Mouse (Mus musculus) forebrain, embryonic 14.5 days (tissue): ENCODE measurements around the gene Gna13. TPM values are rescaled to one million over a fixed set of nuclear protein-coding genes. Genes with fewer than 3 reads are reported as not detected.

ENCODE experiments used
- ATAC-seq: fragments of 200-750 bp; cut with Nextera tagmentation; 2 replicates; pipeline ENCODE4 v1.8.0; 2017; ENCODE audit warnings: mild to moderate bottlenecking, moderate library complexity
- DNase-seq: peaks from one replicate; pipeline ENCODE4 v3.0.0-alpha.2; 2015; ENCODE audit warnings: low spot score
- H3K27ac ChIP-seq: fragments of 300-500 bp; sonication (generic); 2 replicates; pipeline ENCODE4 v1.5.1; 2014; ENCODE audit warnings: low read depth, mild to moderate bottlenecking, control low read depth, low read length, moderate library complexity
- H3K27me3 ChIP-seq: fragments of 300-500 bp; sonication (generic); replicated peaks from 2 replicates; pipeline ENCODE4 v1.6.1; 2014; ENCODE audit warnings: low read length, control low read depth, mixed read lengths; ENCODE audit not compliant: control insufficient read depth, insufficient read depth
- H3K36me3 ChIP-seq: fragments of 300-500 bp; sonication (generic); 2 replicates; pipeline ENCODE4 v1.6.1; 2014; ENCODE audit warnings: low read length, control low read depth; ENCODE audit not compliant: control insufficient read depth, insufficient read depth
- H3K4me1 ChIP-seq: fragments of 300-500 bp; sonication (generic); 2 replicates; pipeline ENCODE4 v1.6.1; 2014; ENCODE audit warnings: antibody characterized with exemption, low read length, control low read depth; ENCODE audit not compliant: control insufficient read depth, insufficient read depth
- H3K4me2 ChIP-seq: fragments of 300-500 bp; sonication (generic); 2 replicates; pipeline ENCODE4 v1.6.1; 2014; ENCODE audit warnings: mild to moderate bottlenecking, control low read depth, low read length
- H3K4me3 ChIP-seq: fragments of 300-500 bp; sonication (generic); 2 replicates; pipeline ENCODE4 v1.5.1; 2014; ENCODE audit warnings: low read depth, low read length, control low read depth
- H3K9ac ChIP-seq: fragments of 300-500 bp; sonication (generic); 2 replicates; pipeline ENCODE4 v1.6.1; 2014; ENCODE audit warnings: mild to moderate bottlenecking, low read length, control low read depth, moderate library complexity
- H3K9me3 ChIP-seq: fragments of 300-500 bp; sonication (generic); replicated peaks from 2 replicates; pipeline ENCODE4 v1.6.1; 2016; ENCODE audit warnings: low read length, control low read depth, mixed read lengths; ENCODE audit not compliant: control insufficient read depth
- WGBS: fragments of 180-500 bp; shearing (Covaris S2); extraction: QIAGEN DNeasy Blood & Tissue Kit; methylation state at CpG from one replicate; pipeline ENCODE4 v1.1.7; 2014; 5-methylcytosine and 5-hydroxymethylcytosine counted together
- polyA plus RNA-seq: library from polyadenylated mRNA; unstranded; fragments of >200 nt; fragmentation: Nextera tagmentation; extraction: Ambion mirVana; gene quantifications from 2 replicates; pipeline ENCODE4 v1.2.1, GENCODE M21; 2014

The Gna13 gene
- polyA plus RNA-seq, 1 experiment from 2014 or later: 13.7 TPM

GRCm38 (mm10) chr11:109434233-109434798 lies 71.7 kb downstream of the Gna13 start:
- 94% methylated on average over 16 of the region's 16 CpGs for WGBS
- no peak overlapping the region for H3K27ac ChIP-seq
- peaks cover 74% of the 10 kb centered on the region for H3K36me3 ChIP-seq

GRCm38 (mm10) chr11:109436889-109437288 lies 74.3 kb downstream of the Gna13 start:
- no peak for DNase-seq
- Histone ChIP-seq H3K9ac (no peak overlapping the region), H3K4me2 (no peak overlapping the region), H3K36me3 (peaks cover 57% of the 10 kb centered on the region), H3K27ac (no peak overlapping the region), H3K4me3 (no peak overlapping the region), H3K4me1 (peaks cover 4% of the 10 kb centered on the region), H3K9me3 (no peaks in the 10 kb centered on the region), H3K27me3 (no peaks in the 10 kb centered on the region)
- WGBS: 68% methylated on average over 7 of the region's 8 CpGs
- ATAC-seq: no peak

More at GRCm38 (mm10) chr11:109434233-109434798, 71.7 kb downstream of the Gna13 start:
- ATAC-seq (no peak), DNase-seq (no peak)
- Histone ChIP-seq H3K9me3 (no peaks in the 10 kb centered on the region), H3K9ac (no peak overlapping the region), H3K27me3 (no peaks in the 10 kb centered on the region), H3K4me1 (no peaks in the 10 kb centered on the region), H3K4me2 (no peak overlapping the region), H3K4me3 (no peak overlapping the region)

- H3K9ac ChIP-seq: no peak overlapping the region
- H3K4me3 ChIP-seq: no peak overlapping the region
- no peaks in the 10 kb centered on the region for H3K27me3 ChIP-seq
- peaks cover 4% of the 10 kb centered on the region for H3K4me1 ChIP-seq
- no peaks in the 10 kb centered on the region for H3K9me3 ChIP-seq
- 12% methylated on average over 5 of the region's 5 CpGs for WGBS
- no peak overlapping the region for H3K27ac ChIP-seq
- no peak for DNase-seq
- peak; percentile 13; the same call in 1 of the 2 replicates for ATAC-seq
- H3K36me3 ChIP-seq: peaks cover 43% of the 10 kb centered on the region
- peak overlapping the region; percentile 73; the same call in 1 of the 2 replicates for H3K4me2 ChIP-seq
Measured at GRCm38 (mm10) chr11:109439209-109439608, 76.6 kb downstream of the Gna13 start.

GRCm38 (mm10) chr11:109439829-109440340 lies 77.3 kb downstream of the Gna13 start:
- 2% methylated on average over 32 of the region's 32 CpGs for WGBS
- Histone ChIP-seq H3K9me3 (no peaks in the 10 kb centered on the region), H3K4me2 (peak overlapping the region; percentile 73), H3K4me1 (peaks cover 4% of the 10 kb centered on the region), H3K4me3 (peak overlapping the region; percentile 39), H3K27me3 (no peaks in the 10 kb centered on the region), H3K27ac (no peak overlapping the region), H3K9ac (peak overlapping the region; percentile 65), H3K36me3 (peaks cover 36% of the 10 kb centered on the region)
- peak; percentile 64 for ATAC-seq
- peak; percentile 66 for DNase-seq

- Histone ChIP-seq H3K9me3 (no peaks in the 10 kb centered on the region), H3K36me3 (peaks cover 29% of the 10 kb centered on the region), H3K27me3 (no peaks in the 10 kb centered on the region), H3K9ac (no peak overlapping the region), H3K4me3 (peak overlapping the region; percentile 39; the same call in 1 of the 2 replicates), H3K4me1 (peaks cover 4% of the 10 kb centered on the region), H3K4me2 (peak overlapping the region; percentile 73), H3K27ac (no peak overlapping the region)
- ATAC-seq: no peak
- no peak for DNase-seq
- 57% methylated on average over 4 of the region's 4 CpGs for WGBS
Measured at GRCm38 (mm10) chr11:109440641-109441040, 78.0 kb downstream of the Gna13 start.

- DNase-seq: peak; percentile 40
- Histone ChIP-seq H3K9ac (no peak overlapping the region), H3K36me3 (peaks cover 24% of the 10 kb centered on the region), H3K4me3 (no peak overlapping the region), H3K4me2 (no peak overlapping the region), H3K4me1 (peaks cover 4% of the 10 kb centered on the region), H3K27me3 (no peaks in the 10 kb centered on the region), H3K9me3 (no peaks in the 10 kb centered on the region), H3K27ac (no peak overlapping the region)
- 54% methylated on average over 3 of the region's 3 CpGs for WGBS
- ATAC-seq: no peak
Measured at GRCm38 (mm10) chr11:109441119-109441518, 78.5 kb downstream of the Gna13 start.

- ATAC-seq: no peak
- Histone ChIP-seq H3K4me2 (no peak overlapping the region), H3K27ac (no peak overlapping the region), H3K9ac (no peak overlapping the region), H3K27me3 (no peaks in the 10 kb centered on the region), H3K4me1 (peaks cover 4% of the 10 kb centered on the region), H3K36me3 (peaks cover 12% of the 10 kb centered on the region; the same call in 1 of the 2 replicates), H3K9me3 (no peaks in the 10 kb centered on the region), H3K4me3 (no peak overlapping the region)
- 76% methylated on average over 5 of the region's 5 CpGs for WGBS
- DNase-seq: no peak
Measured at GRCm38 (mm10) chr11:109442166-109442730, 79.6 kb downstream of the Gna13 start.

- no peak overlapping the region for H3K4me2 ChIP-seq
- no peaks in the 10 kb centered on the region for H3K9me3 ChIP-seq
- WGBS: 92% methylated on average over 8 of the region's 8 CpGs
- no peak overlapping the region for H3K9ac ChIP-seq
- peaks cover 4% of the 10 kb centered on the region for H3K4me1 ChIP-seq
- no peak for ATAC-seq
- no peak for DNase-seq
- H3K27ac ChIP-seq: no peak overlapping the region
- no peaks in the 10 kb centered on the region for H3K27me3 ChIP-seq
- no peaks in the 10 kb centered on the region for H3K36me3 ChIP-seq
- no peak overlapping the region for H3K4me3 ChIP-seq
Measured at GRCm38 (mm10) chr11:109443468-109444263, 81.0 kb downstream of the Gna13 start.
